Mouse (Mus musculus): ENCODE data around the gene Cst13. TPM values are rescaled to one million over a fixed set of nuclear protein-coding genes. Genes with fewer than 3 reads are reported as not detected.

Gene Cst13
- total and polyA plus RNA-seq, 2 experiments from 2014 or later: not detected

- ATAC-seq: no peak
- H3K4me1 ChIP-seq (ENCODE audit: insufficient read depth, low read length): no peaks in the 10 kb centered on the region
- H3K4me2 ChIP-seq (ENCODE audit: low read depth, low read length): no peak overlapping the region
- DNase-seq (ENCODE audit: low spot score): no peak
- no peaks in the 10 kb centered on the region for H3K9me3 ChIP-seq (ENCODE audit: low read length)
- H3K36me3 ChIP-seq (ENCODE audit: insufficient read depth, low read length): no peaks in the 10 kb centered on the region
- no peak for TF ChIP-seq CTCF (IDR thresholded peaks at IDR 0.05; ENCODE audit: low read depth)
- no peak overlapping the region for H3K27ac ChIP-seq
- H3K27me3 ChIP-seq (ENCODE audit: insufficient read depth, low read length): no peaks in the 10 kb centered on the region
- WGBS: 85% methylated on average over 4 of the region's 4 CpGs
- no peak overlapping the region for H3K9ac ChIP-seq (replicated peaks; ENCODE audit: low read length)
- no peak overlapping the region for H3K4me3 ChIP-seq (ENCODE audit: low read length)
Measured at GRCm38 (mm10) chr2:148857506-148857905, 37.6 kb downstream of the Cst13 start.

- Histone ChIP-seq H3K36me3 (ENCODE audit: insufficient read depth, low read length) (no peaks in the 10 kb centered on the region), H3K27me3 (ENCODE audit: insufficient read depth, low read length) (no peaks in the 10 kb centered on the region), H3K4me2 (ENCODE audit: low read depth, low read length) (no peak overlapping the region), H3K4me3 (ENCODE audit: low read length) (no peak overlapping the region), H3K27ac (0 out of 2 replicates have a peak overlapping the region, but pooled peaks have one; percentile 3), H3K9ac (replicated peaks; ENCODE audit: low read length) (no peak overlapping the region), H3K4me1 (ENCODE audit: insufficient read depth, low read length) (no peaks in the 10 kb centered on the region), H3K9me3 (ENCODE audit: low read length) (no peaks in the 10 kb centered on the region)
- WGBS: 68% methylated on average over 4 of the region's 4 CpGs
- no peak for TF ChIP-seq CTCF (IDR thresholded peaks at IDR 0.05; ENCODE audit: low read depth)
- no peak for ATAC-seq
- no peak for DNase-seq (ENCODE audit: low spot score)
Measured at GRCm38 (mm10) chr2:148860993-148861392, 41.1 kb downstream of the Cst13 start.

GRCm38 (mm10) chr2:148861693-148862092, 41.8 kb downstream of the Cst13 start:
- Histone ChIP-seq H3K4me3 (ENCODE audit: low read length) (no peak overlapping the region), H3K36me3 (ENCODE audit: insufficient read depth, low read length) (no peaks in the 10 kb centered on the region), H3K4me2 (ENCODE audit: low read depth, low read length) (no peak overlapping the region), H3K27ac (no peak overlapping the region), H3K4me1 (ENCODE audit: insufficient read depth, low read length) (no peaks in the 10 kb centered on the region), H3K27me3 (ENCODE audit: insufficient read depth, low read length) (no peaks in the 10 kb centered on the region), H3K9ac (replicated peaks; ENCODE audit: low read length) (no peak overlapping the region), H3K9me3 (ENCODE audit: low read length) (no peaks in the 10 kb centered on the region)
- no peak for TF ChIP-seq CTCF (IDR thresholded peaks at IDR 0.05; ENCODE audit: low read depth)
- peak; percentile 31 for DNase-seq (ENCODE audit: low spot score)
- peak; percentile 67; the same call in 1 of the 2 replicates for ATAC-seq

- no peak within 1 kb of the TSS for H3K4me2 ChIP-seq (ENCODE audit: low read depth, low read length)
- H3K36me3 ChIP-seq (ENCODE audit: insufficient read depth, low read length): no peaks in the 10 kb centered on the region
- H3K4me1 ChIP-seq (ENCODE audit: insufficient read depth, low read length): no peaks in the 10 kb centered on the region
- ATAC-seq: no peak
- 68% methylated on average over 2 of the region's 2 CpGs for WGBS
- no peak within 1 kb of the TSS for H3K4me3 ChIP-seq (ENCODE audit: low read length)
- H3K27ac ChIP-seq: no peak within 1 kb of the TSS
- no peak for DNase-seq (ENCODE audit: low spot score)
- no peak for TF ChIP-seq CTCF (IDR thresholded peaks at IDR 0.05; ENCODE audit: low read depth)
- H3K9me3 ChIP-seq (ENCODE audit: low read length): no peaks in the 10 kb centered on the region
- H3K9ac ChIP-seq (replicated peaks; ENCODE audit: low read length): no peak within 1 kb of the TSS
- no peaks in the 10 kb centered on the region for H3K27me3 ChIP-seq (ENCODE audit: insufficient read depth, low read length)
Measured at GRCm38 (mm10) chr2:148864966-148865365, 45.1 kb downstream of the Cst13 start, which contains the start of gene 9230104L09Rik. 9230104L09Rik (minus strand) TSS chr2:148865038.

DNA sequence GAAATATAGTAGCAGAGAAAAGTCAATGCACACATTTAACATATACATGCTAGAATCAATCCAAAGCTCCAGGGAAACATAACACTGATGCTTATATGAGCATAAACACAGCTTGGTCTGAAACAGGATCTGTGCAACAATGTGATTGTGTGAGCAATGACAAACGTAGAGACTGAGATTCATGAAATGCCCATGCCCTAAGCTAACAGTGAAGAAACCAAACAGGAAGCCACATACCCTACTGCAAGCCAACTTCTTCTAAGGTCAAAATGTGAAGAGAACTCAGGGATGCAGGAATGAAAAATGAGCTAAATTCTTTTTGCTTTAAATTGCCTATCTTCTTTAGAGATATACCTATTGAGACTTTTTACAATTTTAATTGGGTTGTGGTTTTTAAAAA, 49.1 kb downstream of the Cst13 start:
- Histone ChIP-seq H3K4me3 (ENCODE audit: low read length) (no peak overlapping the region), H3K27ac (no peak overlapping the region), H3K9ac (replicated peaks; ENCODE audit: low read length) (no peak overlapping the region), H3K4me2 (ENCODE audit: low read depth, low read length) (no peak overlapping the region), H3K36me3 (ENCODE audit: insufficient read depth, low read length) (peaks cover 13% of the 10 kb centered on the region), H3K27me3 (ENCODE audit: insufficient read depth, low read length) (no peaks in the 10 kb centered on the region), H3K4me1 (ENCODE audit: insufficient read depth, low read length) (peaks cover 12% of the 10 kb centered on the region), H3K9me3 (ENCODE audit: low read length) (no peaks in the 10 kb centered on the region)
- TF ChIP-seq CTCF (IDR thresholded peaks at IDR 0.05; ENCODE audit: low read depth): no peak
- ATAC-seq: no peak
- WGBS: 67% methylated on average over 1 of the region's 1 CpGs
- DNase-seq (ENCODE audit: low spot score): no peak

DNA sequence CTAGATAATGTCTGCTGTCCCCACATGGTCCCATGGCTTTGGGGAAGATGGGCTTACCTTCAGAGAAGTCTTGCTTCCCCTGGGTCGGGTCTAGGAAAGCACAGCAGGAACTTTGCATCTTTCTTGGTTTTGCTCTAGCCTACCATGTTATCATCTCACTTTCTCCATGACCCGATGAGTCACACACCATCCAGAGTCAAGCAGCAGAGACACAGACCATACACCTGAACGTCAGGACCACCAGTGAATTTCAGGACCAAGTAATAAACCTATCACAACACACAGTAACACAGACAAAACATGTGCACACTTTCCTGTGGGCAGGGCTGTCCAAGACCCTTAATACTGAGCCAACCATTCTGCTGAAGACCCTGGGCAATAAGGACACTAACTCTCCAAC, 50.6 kb downstream of the Cst13 start:
- H3K9me3 ChIP-seq (ENCODE audit: low read length): no peaks in the 10 kb centered on the region
- WGBS: 85% methylated on average over 3 of the region's 3 CpGs
- no peak overlapping the region for H3K4me3 ChIP-seq (ENCODE audit: low read length)
- H3K4me1 ChIP-seq (ENCODE audit: insufficient read depth, low read length): peaks cover 16% of the 10 kb centered on the region
- H3K27me3 ChIP-seq (ENCODE audit: insufficient read depth, low read length): no peaks in the 10 kb centered on the region
- DNase-seq (ENCODE audit: low spot score) (no peak), ATAC-seq (no peak)
- H3K4me2 ChIP-seq (ENCODE audit: low read depth, low read length): no peak overlapping the region
- TF ChIP-seq CTCF (IDR thresholded peaks at IDR 0.05; ENCODE audit: low read depth): no peak
- no peak overlapping the region for H3K9ac ChIP-seq (replicated peaks; ENCODE audit: low read length)
- H3K27ac ChIP-seq: no peak overlapping the region
- peaks cover 13% of the 10 kb centered on the region for H3K36me3 ChIP-seq (ENCODE audit: insufficient read depth, low read length)

DNA sequence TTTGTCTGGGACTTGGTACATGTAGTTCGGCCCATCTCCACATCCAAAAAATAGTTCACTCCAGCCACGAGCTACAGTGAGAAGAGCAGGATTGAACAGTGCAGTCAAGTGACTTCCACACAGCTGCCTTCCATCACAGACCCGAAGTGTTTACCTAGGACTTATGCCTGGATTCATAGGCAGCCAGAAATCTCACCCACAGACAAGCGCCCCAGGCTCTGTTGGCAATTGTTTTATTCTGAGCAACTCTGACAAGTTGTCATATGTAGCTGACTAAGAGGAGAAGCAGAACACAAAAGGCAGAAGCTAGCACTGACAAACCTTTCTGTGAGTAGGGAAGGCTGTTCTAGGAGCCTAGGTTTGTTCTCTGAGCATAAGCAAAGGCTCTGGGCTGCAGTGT, 53.0 kb downstream of the Cst13 start:
- Histone ChIP-seq H3K4me3 (ENCODE audit: low read length) (peak overlapping the region; percentile 93), H3K9ac (replicated peaks; ENCODE audit: low read length) (peak overlapping the region; percentile 94; the same call in 1 of the 2 replicates), H3K4me1 (ENCODE audit: insufficient read depth, low read length) (peaks cover 16% of the 10 kb centered on the region), H3K27ac (peak overlapping the region; percentile 45), H3K27me3 (ENCODE audit: insufficient read depth, low read length) (no peaks in the 10 kb centered on the region), H3K9me3 (ENCODE audit: low read length) (no peaks in the 10 kb centered on the region), H3K36me3 (ENCODE audit: insufficient read depth, low read length) (peaks cover 13% of the 10 kb centered on the region), H3K4me2 (ENCODE audit: low read depth, low read length) (peak overlapping the region; percentile 67)
- no peak for TF ChIP-seq CTCF (IDR thresholded peaks at IDR 0.05; ENCODE audit: low read depth)
- DNase-seq (ENCODE audit: low spot score): no peak
- ATAC-seq: no peak
- WGBS: 67% methylated on average over 4 of the region's 4 CpGs
